Mouse (Mus musculus): ENCODE data around the gene Spock3. TPM values are rescaled to one million over a fixed set of nuclear protein-coding genes. Genes with fewer than 3 reads are reported as not detected.

Gene Spock3
- polyA plus RNA-seq, 1 experiment from 2014 or later, result 2.0 TPM

DNA sequence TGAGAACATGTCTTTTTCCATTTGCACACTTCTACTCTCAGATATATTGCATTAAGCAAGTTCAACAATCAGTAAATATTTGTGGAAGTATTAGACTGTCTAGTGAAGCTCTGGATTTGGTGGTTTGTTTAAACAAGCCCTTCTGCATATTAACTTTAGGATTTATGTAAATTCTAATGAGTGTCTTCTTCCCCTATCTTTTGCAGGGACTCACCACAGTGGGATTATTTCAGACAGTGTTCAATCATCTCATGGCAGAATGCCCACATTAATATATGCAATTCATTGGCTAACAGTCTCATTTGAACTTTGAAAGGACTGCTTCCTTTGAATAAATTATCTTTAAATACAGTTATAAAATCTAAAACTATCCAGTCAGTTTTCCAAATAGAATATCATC lies 446.9 kb downstream of the Spock3 start:
- Histone ChIP-seq H3K9ac (ENCODE audit: low read depth, low read length) (no peak overlapping the region), H3K27ac (ENCODE audit: low read depth, low read length) (no peak overlapping the region)
- ATAC-seq (ENCODE audit: low FRiP score, low TSS enrichment), result no peak

More for the DNA sequence above, 446.9 kb downstream of the Spock3 start:
- Histone ChIP-seq H3K9me3 (ENCODE audit: control insufficient read depth, low read length) (no peaks in the 10 kb centered on the region), H3K4me2 (replicated peaks; ENCODE audit: low read depth, low read length) (no peak overlapping the region), H3K36me3 (ENCODE audit: control insufficient read depth, insufficient read depth, low read length) (no peaks in the 10 kb centered on the region), H3K27me3 (ENCODE audit: control insufficient read depth, insufficient read depth, low read length) (no peaks in the 10 kb centered on the region), H3K4me1 (ENCODE audit: control insufficient read depth, insufficient read depth, low read length) (no peaks in the 10 kb centered on the region), H3K4me3 (ENCODE audit: low read length) (no peak overlapping the region)

Measured in kidney, embryonic 14.5 days (tissue).